Mouse (Mus musculus) heart, adult 18-20 months (tissue): Measurements from ENCODE around the gene Daam1. TPM values are rescaled to one million over a fixed set of nuclear protein-coding genes. Genes with fewer than 3 reads are reported as not detected.
A peak's percentile ranks its signal among the peaks of the same experiment; 100 is the strongest.

Source experiments
- DNase-seq, 2 experiments: peaks; one replicate each; pipeline ENCODE4 v3.0.0; 2021 to 2022; ENCODE audit warnings: mixed read lengths in 1 of 2
- total RNA-seq, 2 experiments: library from RNA; stranded (reverse); gene quantifications; 2 replicates each; pipeline ENCODE4 v1.2.3; 2021

The Daam1 gene
- total RNA-seq, 2 experiments from 2014 or later: 61.3 to 70.5 TPM

GRCm38 (mm10) chr12:71932433-71933386, 101.8 kb downstream of the Daam1 start:
- DNase-seq: no peak

- no peak for DNase-seq
These were observed 103.2 kb downstream of the Daam1 start for GRCm38 (mm10) chr12:71933989-71934645.

GRCm38 (mm10) chr12:71936636-71937035, 105.8 kb downstream of the Daam1 start:
- DNase-seq: peak; percentile 78 to 81

GRCm38 (mm10) chr12:71938513-71938912, 107.6 kb downstream of the Daam1 start:
- peak; percentile 69 to 81 for DNase-seq

GRCm38 (mm10) chr12:71941290-71941689, 110.4 kb downstream of the Daam1 start:
- DNase-seq: no peak

GRCm38 (mm10) chr12:71943112-71943511, 112.2 kb downstream of the Daam1 start:
- DNase-seq: no peak

- DNase-seq: peak in 1 of 2 experiments; percentile 31
These were observed 112.8 kb downstream of the Daam1 start for GRCm38 (mm10) chr12:71943646-71944045.

GRCm38 (mm10) chr12:71945844-71946243, 115.0 kb downstream of the Daam1 start:
- DNase-seq: no peak

GRCm38 (mm10) chr12:71946448-71946847, 115.6 kb downstream of the Daam1 start:
- no peak for DNase-seq

- DNase-seq: no peak
These were observed 118.1 kb downstream of the Daam1 start for GRCm38 (mm10) chr12:71948972-71949371.

GRCm38 (mm10) chr12:71949606-71950005, 118.7 kb downstream of the Daam1 start:
- no peak for DNase-seq

GRCm38 (mm10) chr12:71950095-71950877, 119.4 kb downstream of the Daam1 start:
- no peak for DNase-seq

- DNase-seq: peak in 1 of 2 experiments; percentile 80
These were observed 123.5 kb downstream of the Daam1 start for GRCm38 (mm10) chr12:71954180-71954935.

- no peak for DNase-seq
These were observed 126.1 kb downstream of the Daam1 start for GRCm38 (mm10) chr12:71956980-71957379.

- DNase-seq: no peak
These were observed 126.6 kb downstream of the Daam1 start for GRCm38 (mm10) chr12:71957496-71957895.

- DNase-seq: no peak
These were observed 128.6 kb downstream of the Daam1 start for GRCm38 (mm10) chr12:71959351-71959991.

GRCm38 (mm10) chr12:71961671-71962070, 130.8 kb downstream of the Daam1 start:
- DNase-seq: no peak

GRCm38 (mm10) chr12:71962616-71963015, 131.7 kb downstream of the Daam1 start:
- DNase-seq: no peak

GRCm38 (mm10) chr12:71968592-71968991, 137.7 kb downstream of the Daam1 start:
- DNase-seq: peak in 1 of 2 experiments; percentile 28

GRCm38 (mm10) chr12:71969022-71969421, 138.1 kb downstream of the Daam1 start:
- DNase-seq: no peak

- DNase-seq: peak in 1 of 2 experiments; percentile 20
These were observed 138.6 kb downstream of the Daam1 start for GRCm38 (mm10) chr12:71969439-71969838.
